Mouse (Mus musculus) CD8-positive naive resting alpha-beta T cell, adult 57 days (primary cell): Measurements from ENCODE around the gene Atl1. TPM values are rescaled to one million over a fixed set of nuclear protein-coding genes. Genes with fewer than 3 reads are reported as not detected.

Source experiments
- total RNA-seq: library from RNA; stranded (reverse); gene quantifications from one replicate; pipeline ENCODE4 v1.2.4, GENCODE M21; 2023

The Atl1 gene
- 1.6 TPM for total RNA-seq

GRCm38 (mm10) chr12:69892371-69893251, at the start of gene Atl1, which contains the start of gene Map4k5:
Atl1 (plus strand) TSS chr12:69892614.
Map4k5 (minus strand) TSS chr12:69893200.

DNA sequence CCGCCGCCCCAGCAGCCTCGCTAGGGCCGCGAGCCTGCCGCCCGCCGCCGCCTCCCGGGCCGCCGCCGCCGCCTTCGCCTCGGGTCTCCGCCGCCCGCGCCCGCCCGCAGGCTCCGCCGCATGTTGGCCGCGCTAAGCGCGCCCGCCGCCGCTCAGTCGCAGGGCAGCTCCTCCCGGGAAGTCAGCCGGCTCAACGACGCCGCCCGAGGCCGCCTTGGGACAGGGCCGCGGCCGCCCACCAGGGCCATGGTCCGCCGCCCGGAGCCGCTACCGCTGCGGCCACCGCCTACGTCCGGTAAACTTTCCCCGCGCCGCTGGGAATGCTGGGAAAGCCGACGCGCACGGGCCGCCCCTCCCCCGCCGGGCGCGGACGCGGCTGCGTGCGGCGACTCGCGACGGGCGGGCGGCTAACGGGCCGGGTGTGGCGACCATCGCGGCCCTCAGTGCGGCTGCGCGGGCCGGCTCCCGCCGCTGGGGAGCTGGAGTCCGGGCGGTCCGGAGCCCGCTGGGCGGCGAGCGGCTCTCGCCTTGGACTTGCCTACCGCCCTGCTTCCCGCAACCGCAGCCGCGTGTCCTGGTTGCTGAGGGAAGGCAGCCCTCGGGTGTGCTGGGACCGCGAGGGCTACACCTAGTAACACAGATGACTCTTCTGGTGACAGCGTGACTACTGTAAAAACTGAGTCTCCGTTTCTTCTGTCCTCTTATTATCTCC, 94.5 kb downstream of the Atl1 start, which contains the start of gene Sav1:
Sav1 (minus strand) TSS at position 217 of the 712 bp plus-strand sequence.

Other genes starting within 250 kb of the Atl1 start
- gene Sos2, start 210.8 kb upstream of the Atl1 start, total RNA-seq: 26.2 TPM
- 5.1 TPM for gene L2hgdh, start 167.7 kb upstream of the Atl1 start, total RNA-seq
- gene Atp5s, start 167.7 kb upstream of the Atl1 start, total RNA-seq: 7.6 TPM
- 0.49 TPM for gene Cdkl1, start 101.3 kb upstream of the Atl1 start, total RNA-seq
- 19.7 TPM for gene Map4k5, start 586 bp downstream of the Atl1 start, total RNA-seq
- 16.9 TPM for gene Sav1, start 94.4 kb downstream of the Atl1 start, total RNA-seq
- 96.7 TPM for gene Nin, start 221.1 kb downstream of the Atl1 start, total RNA-seq